Mouse (Mus musculus) midbrain, embryonic 13.5 days (tissue): Measurements from ENCODE around the gene Neurog2. TPM values are rescaled to one million over a fixed set of nuclear protein-coding genes. Genes with fewer than 3 reads are reported as not detected.

Experiments used
- ATAC-seq: fragments of 200-750 bp; cut with Nextera tagmentation; 2 replicates; pipeline ENCODE4 v1.8.0; 2017; ENCODE audit warnings: mild to moderate bottlenecking, moderate TSS enrichment, moderate library complexity
- H3K27ac ChIP-seq: fragments of 300-500 bp; sonication (generic); 2 replicates; pipeline ENCODE4 v1.5.1; 2015; ENCODE audit warnings: inconsistent platforms, mild to moderate bottlenecking, moderate library complexity
- H3K27me3 ChIP-seq: fragments of 300-500 bp; sonication (generic); 2 replicates; pipeline ENCODE4 v1.6.1; 2015; ENCODE audit warnings: mild to moderate bottlenecking, inconsistent platforms
- H3K36me3 ChIP-seq: fragments of 300-500 bp; sonication (generic); 2 replicates; pipeline ENCODE4 v1.6.1; 2015; ENCODE audit warnings: mild to moderate bottlenecking, inconsistent platforms
- H3K4me1 ChIP-seq: fragments of 300-500 bp; sonication (generic); replicated peaks from 2 replicates; pipeline ENCODE4 v1.6.1; 2015; ENCODE audit warnings: inconsistent platforms
- H3K4me2 ChIP-seq: fragments of 300-500 bp; sonication (generic); replicated peaks from 2 replicates; pipeline ENCODE4 v1.6.1; 2015; ENCODE audit warnings: moderate library complexity, mild to moderate bottlenecking, inconsistent platforms
- H3K4me3 ChIP-seq: fragments of 300-500 bp; sonication (generic); replicated peaks from 2 replicates; pipeline ENCODE4 v1.5.1; 2015; ENCODE audit warnings: mild to moderate bottlenecking, inconsistent platforms
- H3K9ac ChIP-seq: fragments of 300-500 bp; sonication (generic); replicated peaks from 2 replicates; pipeline ENCODE4 v1.6.1; 2015; ENCODE audit warnings: mild to moderate bottlenecking, inconsistent platforms
- H3K9me3 ChIP-seq: fragments of 300-500 bp; sonication (generic); 2 replicates; pipeline ENCODE4 v1.6.1; 2016; ENCODE audit warnings: mild to moderate bottlenecking, inconsistent platforms
- WGBS: fragments of 180-500 bp; shearing (Covaris S2); methylation state at CpG from one replicate; pipeline ENCODE4 v1.1.7; 2015; 5-methylcytosine and 5-hydroxymethylcytosine counted together
- polyA plus RNA-seq: library from polyadenylated mRNA; unstranded; fragments of >200 nt; fragmentation: Nextera tagmentation; extraction: Ambion mirVana; gene quantifications from 2 replicates; pipeline ENCODE4 v1.2.1, GENCODE M21; 2015

The Neurog2 gene
- polyA plus RNA-seq, 1 experiment from 2014 or later = 58.3 TPM

DNA sequence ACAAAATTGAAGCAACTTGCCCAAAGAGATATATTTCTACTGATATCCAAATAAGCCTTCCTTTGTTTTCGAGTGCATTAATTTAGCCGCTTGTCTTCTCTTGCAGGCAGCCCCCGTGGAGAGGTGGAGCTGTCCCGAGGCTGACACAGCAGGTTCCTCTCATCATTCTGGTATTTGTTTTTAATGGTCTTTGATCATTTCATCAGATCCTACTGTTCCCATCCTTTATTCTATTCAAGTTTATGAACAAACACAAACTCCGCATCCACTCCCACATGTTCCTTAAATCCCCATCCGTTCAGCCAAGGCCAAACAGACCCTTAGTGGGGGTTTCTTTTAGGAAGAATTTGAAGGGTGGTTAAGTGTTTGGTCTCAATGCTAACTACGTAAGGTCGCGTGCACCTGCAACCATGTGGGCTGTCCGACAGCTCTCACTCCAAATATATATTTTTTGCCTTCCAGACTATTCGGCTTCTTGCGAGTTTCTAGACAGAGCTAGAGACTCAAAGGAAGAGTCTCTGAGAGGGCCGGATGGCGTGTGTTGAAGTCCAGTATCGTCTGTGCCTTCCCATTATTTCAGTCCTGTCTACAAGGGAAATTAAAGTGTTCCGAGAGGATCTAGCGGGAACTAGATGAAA is 2.1 kb upstream of the Neurog2 start:
- Histone ChIP-seq H3K4me2 (peak overlapping the region; percentile 66), H3K27ac (peak overlapping the region; percentile 90; the same call in 1 of the 2 replicates), H3K4me3 (no peak overlapping the region), H3K36me3 (no peaks in the 10 kb centered on the region), H3K4me1 (peaks cover 77% of the 10 kb centered on the region), H3K9ac (no peak overlapping the region), H3K27me3 (peaks cover 77% of the 10 kb centered on the region), H3K9me3 (no peaks in the 10 kb centered on the region)
- ATAC-seq = no peak
- WGBS = 3% methylated on average over 17 of the region's 17 CpGs

- ATAC-seq = no peak
- Histone ChIP-seq H3K9ac (0 out of 2 replicates have a peak overlapping the region, but pooled peaks have one; percentile 74), H3K9me3 (no peaks in the 10 kb centered on the region), H3K27me3 (peaks cover 77% of the 10 kb centered on the region), H3K4me1 (peaks cover 70% of the 10 kb centered on the region), H3K36me3 (no peaks in the 10 kb centered on the region), H3K4me3 (peak overlapping the region; percentile 53), H3K27ac (peak overlapping the region; percentile 90), H3K4me2 (peak overlapping the region; percentile 66)
- under 1% methylated on average over 10 of the region's 10 CpGs for WGBS
These were observed 1.4 kb upstream of the Neurog2 start for GRCm38 (mm10) chr3:127631582-127631981.

DNA sequence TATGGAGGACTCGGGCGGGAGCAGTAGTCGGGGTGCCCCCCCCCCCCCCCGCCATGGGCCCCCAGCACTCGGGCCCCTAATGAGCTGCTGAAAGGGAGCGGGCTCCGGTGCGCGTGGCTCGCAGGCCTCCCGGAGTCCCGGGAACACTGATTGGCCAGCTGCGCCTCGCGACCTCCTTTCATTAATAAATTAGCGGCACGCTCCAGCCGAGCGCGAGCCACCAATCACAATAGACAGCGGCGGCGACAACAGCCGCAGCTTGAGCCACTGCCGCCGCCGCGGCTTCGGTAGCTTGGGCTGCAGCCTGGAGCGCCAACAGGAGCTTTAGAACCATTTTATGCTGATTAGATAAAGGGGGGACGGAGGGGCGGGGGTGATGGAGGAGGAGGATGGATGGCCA is 404 bp upstream of the Neurog2 start:
- ATAC-seq = peak; percentile 84
- Histone ChIP-seq H3K27me3 (peaks cover 77% of the 10 kb centered on the region), H3K4me1 (peaks cover 60% of the 10 kb centered on the region), H3K9me3 (no peaks in the 10 kb centered on the region), H3K36me3 (no peaks in the 10 kb centered on the region), H3K4me3 (peak overlapping the region; percentile 53), H3K9ac (peak overlapping the region; percentile 74; the same call in 1 of the 2 replicates), H3K4me2 (peak overlapping the region; percentile 66), H3K27ac (peak overlapping the region; percentile 90)
- WGBS = under 1% methylated on average over 28 of the region's 32 CpGs

- H3K27ac ChIP-seq = peak overlapping the region; percentile 90
- H3K36me3 ChIP-seq = no peaks in the 10 kb centered on the region
- peak overlapping the region; percentile 74 for H3K9ac ChIP-seq
- peaks cover 49% of the 10 kb centered on the region for H3K4me1 ChIP-seq
- H3K27me3 ChIP-seq = peaks cover 79% of the 10 kb centered on the region
- WGBS = under 1% methylated on average over 58 of the region's 58 CpGs
- ATAC-seq = peak; percentile 75
- H3K4me3 ChIP-seq = peak overlapping the region; percentile 53
- H3K9me3 ChIP-seq = no peaks in the 10 kb centered on the region
- peak overlapping the region; percentile 66 for H3K4me2 ChIP-seq
These were observed 1.4 kb downstream of the Neurog2 start for GRCm38 (mm10) chr3:127634101-127634983.

DNA sequence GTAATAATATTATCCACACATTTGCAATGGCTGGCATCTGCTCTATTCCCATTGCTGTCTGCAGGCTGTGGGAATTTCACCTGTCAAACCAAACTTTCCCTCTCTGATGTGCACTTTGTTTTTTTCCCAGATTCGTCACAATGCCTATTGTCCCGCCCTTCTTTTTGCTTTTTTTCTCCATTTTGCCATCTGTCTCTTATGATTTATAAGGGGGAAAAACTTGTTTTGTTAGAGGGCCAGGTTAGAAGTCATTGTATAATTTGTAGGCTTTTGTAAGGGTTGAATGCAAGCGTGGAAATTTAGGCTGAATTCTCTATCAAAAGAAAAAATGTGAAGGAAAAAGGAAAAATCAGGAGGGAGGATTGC is 2.0 kb downstream of the Neurog2 start:
- no peak for ATAC-seq
- Histone ChIP-seq H3K4me2 (peak overlapping the region; percentile 66), H3K9ac (peak overlapping the region; percentile 74; the same call in 1 of the 2 replicates), H3K27me3 (peaks cover 78% of the 10 kb centered on the region), H3K36me3 (no peaks in the 10 kb centered on the region), H3K9me3 (no peaks in the 10 kb centered on the region), H3K27ac (no peak overlapping the region), H3K4me1 (peaks cover 55% of the 10 kb centered on the region), H3K4me3 (peak overlapping the region; percentile 53)
- 2% methylated on average over 3 of the region's 3 CpGs for WGBS

DNA sequence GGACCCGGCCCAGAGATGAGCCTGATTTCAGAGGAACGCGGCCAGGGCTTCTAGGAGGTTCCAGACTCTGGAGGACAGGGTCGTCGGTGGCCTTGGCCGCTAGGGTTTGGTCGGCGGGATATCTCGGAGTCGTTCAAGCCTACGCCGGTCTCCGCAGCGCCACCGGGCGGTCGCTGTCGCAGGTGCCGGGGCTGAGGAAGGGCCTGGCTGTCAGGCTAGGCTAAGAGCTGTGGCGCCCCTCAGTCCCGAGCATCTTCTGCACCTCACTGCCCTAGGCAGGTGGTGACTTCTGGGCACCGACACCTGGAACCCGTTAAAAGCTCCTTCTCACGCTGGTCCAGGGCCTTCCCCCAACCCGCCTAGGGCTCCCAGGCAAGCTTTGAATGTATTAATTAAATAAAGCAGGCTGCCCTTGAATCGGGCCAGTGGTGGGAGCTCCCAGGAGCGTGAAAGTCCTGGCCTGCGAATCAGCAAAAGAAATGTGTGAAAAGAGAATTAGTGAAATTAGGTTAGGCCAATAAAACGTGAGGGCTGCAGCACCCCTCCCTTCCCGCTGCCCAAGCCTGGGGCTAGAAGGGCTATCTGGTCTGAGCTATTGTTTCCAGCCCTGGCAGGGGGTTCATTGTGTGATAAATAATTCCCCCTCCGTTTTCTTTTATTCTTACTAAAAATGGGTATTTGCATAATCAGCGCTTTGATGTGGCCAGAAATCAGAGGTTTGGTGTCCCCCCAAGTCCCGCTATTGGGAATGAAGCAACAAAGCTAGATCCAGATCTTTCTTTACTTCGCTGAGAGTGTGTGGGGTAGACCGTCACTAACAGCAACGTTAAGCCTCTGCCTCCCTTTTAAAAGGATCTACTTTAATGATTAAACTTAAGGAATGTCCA is 7.2 kb downstream of the Neurog2 start:
- peak; percentile 85 for ATAC-seq
- peaks cover 91% of the 10 kb centered on the region for H3K27me3 ChIP-seq
- under 1% methylated on average over 36 of the region's 36 CpGs for WGBS
- H3K4me1 ChIP-seq = peaks cover 42% of the 10 kb centered on the region
- peak overlapping the region; percentile 20 for H3K4me3 ChIP-seq
- H3K4me2 ChIP-seq = peak overlapping the region; percentile 46
- H3K9ac ChIP-seq = peak overlapping the region; percentile 32
- no peaks in the 10 kb centered on the region for H3K36me3 ChIP-seq
- H3K9me3 ChIP-seq = no peaks in the 10 kb centered on the region
- peak overlapping the region; percentile 74 for H3K27ac ChIP-seq

GRCm38 (mm10) chr3:127640762-127641700 is 8.1 kb downstream of the Neurog2 start:
- no peaks in the 10 kb centered on the region for H3K36me3 ChIP-seq
- no peak overlapping the region for H3K9ac ChIP-seq
- H3K4me2 ChIP-seq = peak overlapping the region; percentile 46
- peaks cover 95% of the 10 kb centered on the region for H3K27me3 ChIP-seq
- 3% methylated on average over 37 of the region's 37 CpGs for WGBS
- no peaks in the 10 kb centered on the region for H3K9me3 ChIP-seq
- peak; percentile 18 for ATAC-seq
- peaks cover 42% of the 10 kb centered on the region for H3K4me1 ChIP-seq
- peak overlapping the region; percentile 9; the same call in 1 of the 2 replicates for H3K4me3 ChIP-seq
- peak overlapping the region; percentile 74 for H3K27ac ChIP-seq

- no peak overlapping the region for H3K9ac ChIP-seq
- H3K27ac ChIP-seq = peak overlapping the region; percentile 58
- peaks cover 48% of the 10 kb centered on the region for H3K4me1 ChIP-seq
- 0 out of 2 replicates have a peak overlapping the region, but pooled peaks have one; percentile 12 for H3K4me2 ChIP-seq
- no peak for ATAC-seq
- no peaks in the 10 kb centered on the region for H3K36me3 ChIP-seq
- H3K4me3 ChIP-seq = no peak overlapping the region
- WGBS = 1% methylated on average over 5 of the region's 5 CpGs
- H3K9me3 ChIP-seq = no peaks in the 10 kb centered on the region
- H3K27me3 ChIP-seq = peaks cover 97% of the 10 kb centered on the region
These were observed 9.3 kb downstream of the Neurog2 start for GRCm38 (mm10) chr3:127642211-127642610.

DNA sequence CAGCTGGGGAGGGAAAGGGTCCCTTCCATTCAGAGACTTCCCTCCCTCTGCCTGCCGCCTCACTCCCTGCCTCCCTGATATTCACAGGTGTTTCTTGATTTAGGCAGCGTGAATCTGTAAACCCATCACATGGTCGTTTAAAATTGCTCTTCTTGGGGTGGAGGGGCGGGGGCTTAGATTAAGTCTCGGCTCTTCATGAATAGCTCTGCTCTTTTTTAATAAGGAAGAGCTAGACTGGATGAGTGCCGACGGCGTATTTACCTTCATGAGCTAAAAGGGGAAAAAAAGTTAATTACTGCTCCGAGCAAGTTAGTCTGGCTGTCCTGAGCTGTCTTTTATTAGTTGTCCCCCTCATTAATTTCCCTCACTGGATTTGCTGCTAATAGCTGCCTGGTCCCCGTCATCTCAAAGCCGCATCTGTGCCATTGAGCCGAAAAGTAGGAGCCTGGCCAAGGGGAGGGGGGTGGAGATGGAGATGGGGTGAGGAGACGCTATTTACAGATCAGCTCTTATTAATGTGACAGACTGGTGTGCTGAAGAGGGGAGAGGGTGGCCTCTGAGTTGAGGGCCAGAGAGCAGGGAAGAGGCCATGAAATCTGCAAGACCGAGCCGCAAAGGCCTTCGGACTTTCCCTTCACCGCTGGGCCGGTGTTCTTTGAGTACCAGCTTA is 13.4 kb downstream of the Neurog2 start:
- Histone ChIP-seq H3K9me3 (no peaks in the 10 kb centered on the region), H3K27ac (no peak overlapping the region), H3K27me3 (peaks cover 92% of the 10 kb centered on the region), H3K9ac (no peak overlapping the region), H3K4me3 (no peak overlapping the region), H3K4me1 (peaks cover 25% of the 10 kb centered on the region), H3K4me2 (no peak overlapping the region), H3K36me3 (no peaks in the 10 kb centered on the region)
- 40% methylated on average over 18 of the region's 18 CpGs for WGBS
- ATAC-seq = peak; percentile 82
